Mouse (Mus musculus): Measurements from ENCODE around the gene Naga. TPM values are rescaled to one million over a fixed set of nuclear protein-coding genes. Genes with fewer than 3 reads are reported as not detected.
A peak's percentile ranks its signal among the peaks of the same experiment; 100 is the strongest.

The Naga gene
- polyA plus RNA-seq, 1 experiment from 2014 or later = 29.6 TPM

DNA sequence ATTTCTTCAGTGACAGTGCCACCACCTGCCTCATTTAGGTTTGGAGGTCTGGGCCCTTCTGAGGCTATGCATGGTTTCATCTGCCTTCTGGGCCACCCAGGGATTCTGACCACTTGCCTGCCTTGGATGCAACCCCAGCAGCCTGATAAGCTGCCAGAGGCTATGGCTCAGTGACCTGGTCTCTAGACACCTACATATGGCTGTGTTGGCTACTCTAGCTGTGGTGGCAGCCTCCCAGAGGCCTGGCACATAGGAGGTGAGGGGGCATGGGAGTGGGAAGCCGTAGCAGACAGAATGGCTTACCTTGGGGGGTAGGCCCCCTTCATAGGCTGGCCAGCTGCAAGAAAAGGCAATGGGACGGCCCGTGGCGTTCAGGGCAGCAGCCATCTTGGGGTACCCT, 3.5 kb downstream of the Naga start:
- Histone ChIP-seq H3K4me2 (ENCODE audit: low read length) (no peak overlapping the region), H3K9ac (ENCODE audit: low read length) (no peak overlapping the region), H3K27me3 (replicated peaks; ENCODE audit: control insufficient read depth, insufficient read depth, low read length) (peaks cover 8% of the 10 kb centered on the region; the same call in 1 of the 2 replicates), H3K4me1 (ENCODE audit: control insufficient read depth, insufficient read depth, low read length) (peaks cover 6% of the 10 kb centered on the region; the same call in 1 of the 2 replicates), H3K27ac (ENCODE audit: low read depth, low read length) (no peak overlapping the region), H3K4me3 (ENCODE audit: low read depth, low read length) (no peak overlapping the region), H3K36me3 (ENCODE audit: control insufficient read depth, insufficient read depth, low read length) (peaks cover 24% of the 10 kb centered on the region), H3K9me3 (replicated peaks; ENCODE audit: control insufficient read depth, low read length) (no peaks in the 10 kb centered on the region)
- WGBS = 94% methylated on average over 4 of the region's 4 CpGs
- ATAC-seq (no peak), DNase-seq (ENCODE audit: low spot score) (no peak)

- Histone ChIP-seq H3K4me2 (ENCODE audit: low read length) (no peak overlapping the region), H3K4me1 (ENCODE audit: control insufficient read depth, insufficient read depth, low read length) (no peaks in the 10 kb centered on the region), H3K36me3 (ENCODE audit: control insufficient read depth, insufficient read depth, low read length) (peaks cover 9% of the 10 kb centered on the region; the same call in 1 of the 2 replicates), H3K27me3 (replicated peaks; ENCODE audit: control insufficient read depth, insufficient read depth, low read length) (no peaks in the 10 kb centered on the region), H3K9me3 (replicated peaks; ENCODE audit: control insufficient read depth, low read length) (no peaks in the 10 kb centered on the region), H3K4me3 (ENCODE audit: low read depth, low read length) (no peak overlapping the region), H3K27ac (ENCODE audit: low read depth, low read length) (no peak overlapping the region), H3K9ac (ENCODE audit: low read length) (no peak overlapping the region)
- ATAC-seq (no peak), DNase-seq (ENCODE audit: low spot score) (no peak)
- WGBS = 82% methylated on average over 2 of the region's 2 CpGs
These were observed 13.3 kb downstream of the Naga start for GRCm38 (mm10) chr15:82325382-82325781.

DNA sequence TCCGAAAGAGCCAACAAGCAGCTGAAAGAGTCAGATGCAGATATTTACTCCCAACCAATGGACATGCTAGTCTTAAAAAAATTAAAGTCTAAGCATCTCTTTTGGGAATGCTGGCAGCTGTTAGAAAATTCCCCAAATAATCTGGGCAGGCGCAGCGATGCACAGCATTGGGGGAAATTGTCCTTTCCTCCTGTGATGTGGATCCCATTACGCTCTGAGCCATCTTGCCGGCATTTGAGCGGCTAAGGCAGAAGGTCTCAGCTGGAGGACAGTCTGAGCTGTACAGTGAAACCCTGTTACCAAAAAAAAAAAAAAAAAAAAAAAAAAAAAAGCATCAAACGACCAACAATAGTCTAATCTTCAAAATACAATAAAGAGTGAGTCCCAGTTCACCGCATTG, 16.5 kb downstream of the Naga start:
- Histone ChIP-seq H3K9ac (ENCODE audit: low read length) (no peak overlapping the region), H3K27ac (ENCODE audit: low read depth, low read length) (no peak overlapping the region), H3K4me1 (ENCODE audit: control insufficient read depth, insufficient read depth, low read length) (no peaks in the 10 kb centered on the region), H3K4me2 (ENCODE audit: low read length) (no peak overlapping the region), H3K36me3 (ENCODE audit: control insufficient read depth, insufficient read depth, low read length) (no peaks in the 10 kb centered on the region), H3K4me3 (ENCODE audit: low read depth, low read length) (no peak overlapping the region), H3K9me3 (replicated peaks; ENCODE audit: control insufficient read depth, low read length) (no peaks in the 10 kb centered on the region), H3K27me3 (replicated peaks; ENCODE audit: control insufficient read depth, insufficient read depth, low read length) (no peaks in the 10 kb centered on the region)
- no peak for ATAC-seq
- DNase-seq (ENCODE audit: low spot score) = no peak
- WGBS = 80% methylated on average over 8 of the region's 8 CpGs

DNA sequence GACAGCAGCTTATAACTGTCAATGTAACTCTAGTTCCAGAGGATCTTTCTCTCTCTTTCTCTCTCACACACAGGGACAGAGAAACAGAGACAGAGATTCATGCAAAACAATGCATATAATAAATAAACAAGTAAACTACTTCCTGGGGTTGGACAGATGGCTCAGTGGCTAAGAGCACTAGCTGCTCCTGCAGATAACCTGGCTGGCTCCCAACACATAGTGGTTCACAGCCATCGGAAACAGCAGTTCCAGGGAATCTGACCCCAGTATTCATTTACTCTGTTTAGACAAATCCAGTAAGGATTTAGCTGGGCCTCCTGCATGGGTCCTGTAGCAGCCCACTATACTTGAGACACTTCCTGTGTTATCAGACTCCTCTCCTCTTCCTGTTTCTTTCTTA, 19.1 kb downstream of the Naga start:
- Histone ChIP-seq H3K4me2 (ENCODE audit: low read length) (no peak overlapping the region), H3K4me3 (ENCODE audit: low read depth, low read length) (no peak overlapping the region), H3K36me3 (ENCODE audit: control insufficient read depth, insufficient read depth, low read length) (no peaks in the 10 kb centered on the region), H3K27me3 (replicated peaks; ENCODE audit: control insufficient read depth, insufficient read depth, low read length) (no peaks in the 10 kb centered on the region), H3K9me3 (replicated peaks; ENCODE audit: control insufficient read depth, low read length) (no peaks in the 10 kb centered on the region), H3K4me1 (ENCODE audit: control insufficient read depth, insufficient read depth, low read length) (no peaks in the 10 kb centered on the region), H3K9ac (ENCODE audit: low read length) (no peak overlapping the region), H3K27ac (ENCODE audit: low read depth, low read length) (no peak overlapping the region)
- no peak for ATAC-seq
- DNase-seq (ENCODE audit: low spot score) = no peak
- WGBS = 86% methylated on average over 1 of the region's 1 CpGs

DNA sequence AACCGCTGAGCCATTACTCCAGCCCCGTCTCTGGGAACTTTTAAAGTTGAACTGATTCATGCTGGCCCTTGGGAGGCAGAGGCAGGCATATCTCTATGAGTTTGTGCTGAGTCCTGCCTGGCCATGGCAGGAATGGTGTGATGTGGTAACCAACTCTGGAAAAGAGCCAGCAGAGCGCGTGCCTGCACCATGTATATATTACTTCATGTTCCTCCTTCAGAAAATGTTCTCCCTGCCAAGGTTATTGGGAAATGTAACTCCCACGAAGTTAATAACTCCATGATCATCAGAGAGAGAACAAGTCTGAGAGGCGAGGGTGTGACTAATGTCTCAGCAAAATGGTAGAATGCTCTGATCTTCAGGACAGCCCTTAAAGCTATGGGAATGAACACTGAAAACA, 20.9 kb downstream of the Naga start:
- 90% methylated on average over 6 of the region's 6 CpGs for WGBS
- no peaks in the 10 kb centered on the region for H3K9me3 ChIP-seq (replicated peaks; ENCODE audit: control insufficient read depth, low read length)
- DNase-seq (ENCODE audit: low spot score) = no peak
- no peaks in the 10 kb centered on the region for H3K36me3 ChIP-seq (ENCODE audit: control insufficient read depth, insufficient read depth, low read length)
- no peak overlapping the region for H3K4me3 ChIP-seq (ENCODE audit: low read depth, low read length)
- H3K27me3 ChIP-seq (replicated peaks; ENCODE audit: control insufficient read depth, insufficient read depth, low read length) = no peaks in the 10 kb centered on the region
- no peak overlapping the region for H3K27ac ChIP-seq (ENCODE audit: low read depth, low read length)
- H3K9ac ChIP-seq (ENCODE audit: low read length) = no peak overlapping the region
- H3K4me2 ChIP-seq (ENCODE audit: low read length) = no peak overlapping the region
- no peak for ATAC-seq
- H3K4me1 ChIP-seq (ENCODE audit: control insufficient read depth, insufficient read depth, low read length) = no peaks in the 10 kb centered on the region

- no peak for ATAC-seq
- H3K4me3 ChIP-seq (ENCODE audit: low read depth, low read length) = no peak overlapping the region
- no peak overlapping the region for H3K4me2 ChIP-seq (ENCODE audit: low read length)
These were observed 30.3 kb downstream of the Naga start for GRCm38 (mm10) chr15:82308416-82308815.

DNA sequence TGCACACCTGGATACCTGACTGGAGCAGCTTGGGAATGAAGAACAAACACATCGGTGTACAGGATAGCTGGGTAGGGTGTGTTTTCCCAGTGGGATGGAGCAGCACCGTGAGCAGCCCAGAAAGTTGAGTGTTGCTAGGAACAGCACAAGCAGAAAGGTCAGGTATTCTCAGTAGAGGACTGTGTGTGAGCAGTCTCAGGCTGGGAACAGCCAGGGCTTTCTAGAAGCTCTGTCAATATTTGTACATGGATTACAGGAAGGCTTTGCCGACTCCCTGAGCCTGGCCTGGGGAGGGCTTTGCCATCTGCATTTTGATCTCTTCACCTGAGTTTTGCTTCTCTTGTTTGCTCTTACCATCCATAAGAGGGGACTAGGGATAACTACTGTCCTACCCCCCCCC, 31.6 kb downstream of the Naga start:
- H3K4me2 ChIP-seq (ENCODE audit: low read length) = no peak overlapping the region
- no peaks in the 10 kb centered on the region for H3K27me3 ChIP-seq (replicated peaks; ENCODE audit: control insufficient read depth, insufficient read depth, low read length)
- no peak overlapping the region for H3K4me3 ChIP-seq (ENCODE audit: low read depth, low read length)
- DNase-seq (ENCODE audit: low spot score) = no peak
- ATAC-seq = no peak
- no peak overlapping the region for H3K27ac ChIP-seq (ENCODE audit: low read depth, low read length)
- WGBS = 76% methylated on average over 3 of the region's 3 CpGs
- no peaks in the 10 kb centered on the region for H3K4me1 ChIP-seq (ENCODE audit: control insufficient read depth, insufficient read depth, low read length)
- H3K9ac ChIP-seq (ENCODE audit: low read length) = no peak overlapping the region
- no peaks in the 10 kb centered on the region for H3K9me3 ChIP-seq (replicated peaks; ENCODE audit: control insufficient read depth, low read length)
- no peaks in the 10 kb centered on the region for H3K36me3 ChIP-seq (ENCODE audit: control insufficient read depth, insufficient read depth, low read length)

More at GRCm38 (mm10) chr15:82308416-82308815, 30.3 kb downstream of the Naga start:
- Histone ChIP-seq H3K27me3 (replicated peaks; ENCODE audit: control insufficient read depth, insufficient read depth, low read length) (no peaks in the 10 kb centered on the region), H3K36me3 (ENCODE audit: control insufficient read depth, insufficient read depth, low read length) (no peaks in the 10 kb centered on the region), H3K4me1 (ENCODE audit: control insufficient read depth, insufficient read depth, low read length) (no peaks in the 10 kb centered on the region), H3K9ac (ENCODE audit: low read length) (no peak overlapping the region), H3K27ac (ENCODE audit: low read depth, low read length) (no peak overlapping the region), H3K9me3 (replicated peaks; ENCODE audit: control insufficient read depth, low read length) (no peaks in the 10 kb centered on the region)
- WGBS = 84% methylated on average over 3 of the region's 3 CpGs
- DNase-seq (ENCODE audit: low spot score) = no peak

DNA sequence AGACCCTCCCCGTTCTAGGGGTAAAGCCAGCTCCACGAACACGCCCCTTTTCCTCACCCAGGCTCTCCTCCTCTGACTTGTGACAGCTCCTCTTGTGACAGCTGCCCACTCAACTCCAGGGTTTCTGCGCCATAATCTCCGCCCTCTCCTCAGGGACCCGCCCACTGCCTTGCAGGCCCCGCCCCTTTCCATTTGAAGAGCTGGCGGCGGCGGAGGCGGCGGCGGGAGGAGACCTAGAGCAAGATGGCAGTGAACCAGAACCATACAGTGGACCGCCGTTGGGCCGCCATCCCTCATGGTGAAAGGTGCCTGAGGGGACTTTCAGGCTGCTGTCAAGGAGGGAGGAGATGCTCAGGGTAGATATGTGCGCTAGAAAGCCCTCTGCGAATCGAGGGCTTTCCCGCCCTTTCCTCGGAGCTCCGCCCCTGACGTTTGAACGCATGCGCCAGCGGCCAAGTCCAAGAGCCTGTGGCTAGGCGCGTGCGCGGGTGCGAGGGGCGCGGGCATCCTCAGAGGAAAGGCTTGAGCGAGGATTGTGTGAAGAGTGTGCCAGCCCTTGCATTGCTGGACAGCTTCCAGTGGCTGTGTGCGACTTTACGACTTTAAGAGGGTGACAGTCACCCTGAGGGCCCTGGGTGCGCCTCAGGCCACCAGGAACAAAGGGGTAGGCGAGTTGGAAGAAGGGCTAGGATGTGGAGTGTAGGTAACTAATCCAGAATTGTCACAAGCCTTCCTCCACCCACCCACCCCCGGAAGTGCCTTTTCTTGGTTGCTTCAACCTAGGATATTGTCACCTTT, 39.8 kb downstream of the Naga start, which contains the start of gene Wbp2nl:
Wbp2nl (plus strand) TSS at position 191 of the 798 bp plus-strand sequence.
- no peak within 1 kb of the TSS for H3K4me3 ChIP-seq (ENCODE audit: low read depth, low read length)
- H3K4me2 ChIP-seq (ENCODE audit: low read length) = no peak within 1 kb of the TSS
- H3K9ac ChIP-seq (ENCODE audit: low read length) = no peak within 1 kb of the TSS
- no peaks in the 10 kb centered on the region for H3K36me3 ChIP-seq (ENCODE audit: control insufficient read depth, insufficient read depth, low read length)
- 68% methylated on average over 39 of the region's 39 CpGs for WGBS
- H3K27ac ChIP-seq (ENCODE audit: low read depth, low read length) = no peak within 1 kb of the TSS
- no peak for ATAC-seq
- no peaks in the 10 kb centered on the region for H3K9me3 ChIP-seq (replicated peaks; ENCODE audit: control insufficient read depth, low read length)
- no peak for DNase-seq (ENCODE audit: low spot score)
- no peaks in the 10 kb centered on the region for H3K4me1 ChIP-seq (ENCODE audit: control insufficient read depth, insufficient read depth, low read length)
- no peaks in the 10 kb centered on the region for H3K27me3 ChIP-seq (replicated peaks; ENCODE audit: control insufficient read depth, insufficient read depth, low read length)

GRCm38 (mm10) chr15:82294059-82294458, 44.7 kb downstream of the Naga start:
- DNase-seq (ENCODE audit: low spot score) = peak; percentile 74
- H3K4me2 ChIP-seq (ENCODE audit: low read length) = no peak overlapping the region
- H3K4me1 ChIP-seq (ENCODE audit: control insufficient read depth, insufficient read depth, low read length) = peaks cover 7% of the 10 kb centered on the region; the same call in 1 of the 2 replicates
- H3K36me3 ChIP-seq (ENCODE audit: control insufficient read depth, insufficient read depth, low read length) = peaks cover 35% of the 10 kb centered on the region
- no peaks in the 10 kb centered on the region for H3K9me3 ChIP-seq (replicated peaks; ENCODE audit: control insufficient read depth, low read length)
- no peak overlapping the region for H3K4me3 ChIP-seq (ENCODE audit: low read depth, low read length)
- H3K27ac ChIP-seq (ENCODE audit: low read depth, low read length) = peak overlapping the region; percentile 4; the same call in 1 of the 2 replicates
- no peak overlapping the region for H3K9ac ChIP-seq (ENCODE audit: low read length)
- ATAC-seq = peak; percentile 61
- H3K27me3 ChIP-seq (replicated peaks; ENCODE audit: control insufficient read depth, insufficient read depth, low read length) = no peaks in the 10 kb centered on the region
- 38% methylated on average over 8 of the region's 8 CpGs for WGBS

All from forebrain, embryonic 14.5 days (tissue).